Mouse (Mus musculus) common myeloid progenitor, adult 5-6 weeks (primary cell): ENCODE measurements at regions not wholly inside any gene's neighbourhood (a gene's known extent, or its start where the extent isn't known, plus 50 kb on each side); places are given as distances from the start of the nearest gene placed in this dataset.

Source experiments
- ATAC-seq: replicated peaks from 2 replicates; pipeline ENCODE4 v1.8.0; 2016; ENCODE audit warnings: low read depth, mild to moderate bottlenecking, moderate TSS enrichment, inconsistent platforms; ENCODE audit not compliant: poor library complexity, severe bottlenecking

DNA sequence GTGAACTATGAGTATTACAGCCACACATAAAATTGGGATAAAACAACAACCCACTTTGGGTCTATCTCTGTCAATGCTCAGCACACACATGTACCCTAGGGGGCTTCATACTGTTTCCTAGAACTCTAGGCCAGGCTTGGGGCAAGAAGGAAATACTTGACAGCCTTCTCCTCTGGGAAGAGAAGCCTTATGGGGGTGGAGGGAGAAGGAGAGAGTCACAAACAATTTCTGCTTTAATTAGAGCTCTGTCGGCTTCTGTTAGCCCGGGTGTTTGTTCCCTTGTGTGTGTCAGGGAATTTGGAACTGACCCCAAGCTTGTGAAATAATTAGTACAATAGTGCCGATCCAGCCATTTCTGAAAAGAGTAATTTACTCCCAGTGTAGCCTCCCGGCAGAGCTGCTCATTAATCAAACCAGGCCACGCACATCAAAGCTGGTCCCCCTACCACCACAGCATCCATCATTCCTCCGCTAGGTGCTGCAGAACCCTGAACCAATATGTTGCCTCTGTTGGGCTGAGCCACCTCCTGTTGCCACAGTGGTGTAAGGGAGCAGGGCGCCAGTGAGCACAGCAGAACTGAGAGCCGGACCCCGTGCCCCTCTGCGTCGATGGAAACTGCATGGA, 307.3 kb downstream of the Tmem114 start:
- no peak for ATAC-seq

GRCm38 (mm10) chr16:8111329-8112116, 313.4 kb downstream of the Tmem114 start:
- no peak for ATAC-seq

GRCm38 (mm10) chr16:8108141-8109122, 316.5 kb downstream of the Tmem114 start:
- no peak for ATAC-seq

DNA sequence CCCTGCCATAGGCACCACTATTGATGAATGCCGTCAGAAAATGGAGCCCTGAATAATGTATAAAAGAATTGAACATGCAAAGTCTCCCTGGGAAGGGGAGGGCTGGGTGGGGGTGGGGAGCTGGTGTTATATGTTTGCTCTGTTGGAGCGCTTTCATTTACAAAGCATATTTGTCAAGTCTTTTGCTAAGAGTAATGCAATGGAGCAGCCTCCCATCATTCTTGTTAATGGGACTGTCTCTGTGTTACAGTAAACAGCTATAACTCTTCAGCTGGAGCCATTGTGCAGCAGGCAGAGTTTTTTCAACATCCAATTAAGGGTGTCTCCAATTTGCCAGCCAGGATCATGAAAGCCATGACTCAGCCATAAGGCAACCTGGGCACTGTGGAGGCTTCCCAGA, 345.9 kb downstream of the Tmem114 start:
- no peak for ATAC-seq

GRCm38 (mm10) chr16:8078461-8078860, 346.5 kb downstream of the Tmem114 start:
- ATAC-seq, result no peak

DNA sequence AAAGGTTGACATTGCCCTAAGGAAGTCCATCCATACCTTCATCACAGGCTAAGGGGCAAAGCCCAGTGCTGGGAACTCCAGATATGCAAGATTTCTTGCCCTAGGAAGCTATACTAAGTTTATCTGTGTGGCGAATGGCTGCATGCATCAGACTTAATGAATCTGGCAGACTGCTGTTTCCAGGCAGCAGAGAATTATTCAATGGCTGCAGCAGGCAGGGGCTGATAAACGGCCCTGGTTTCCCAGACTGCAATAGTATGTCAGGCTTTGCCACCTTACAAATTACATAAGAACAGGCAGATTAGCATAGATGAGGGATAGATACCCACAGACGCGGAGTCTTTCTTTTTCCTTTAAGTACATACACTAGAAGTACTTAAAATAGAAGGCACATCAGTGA, 350.2 kb downstream of the Tmem114 start:
- no peak for ATAC-seq

- ATAC-seq, result no peak
Observed at GRCm38 (mm10) chr16:8053936-8054335, 371.0 kb downstream of the Tmem114 start.

- no peak for ATAC-seq
Observed at GRCm38 (mm10) chr16:8008966-8009365, 416.0 kb downstream of the Tmem114 start.

DNA sequence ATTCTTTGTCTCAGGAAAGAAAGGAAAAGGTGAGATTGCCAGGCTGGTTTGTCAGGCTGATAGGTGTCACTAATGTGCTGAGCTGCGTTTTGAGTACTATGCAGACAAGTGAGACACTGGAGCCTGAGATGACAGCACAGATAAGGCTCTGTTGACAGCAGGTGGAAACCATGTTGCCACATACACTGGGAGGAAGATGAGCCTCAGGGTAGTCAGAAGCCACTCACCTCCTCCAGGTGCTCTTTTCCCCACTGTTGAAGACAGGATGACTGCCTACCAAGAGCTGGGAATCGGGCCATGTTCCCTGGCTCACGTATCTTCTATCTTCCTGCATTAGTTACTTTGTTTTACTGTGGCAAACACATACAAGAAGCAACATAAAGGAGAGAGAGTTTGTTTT, 418.3 kb downstream of the Tmem114 start:
- no peak for ATAC-seq

DNA sequence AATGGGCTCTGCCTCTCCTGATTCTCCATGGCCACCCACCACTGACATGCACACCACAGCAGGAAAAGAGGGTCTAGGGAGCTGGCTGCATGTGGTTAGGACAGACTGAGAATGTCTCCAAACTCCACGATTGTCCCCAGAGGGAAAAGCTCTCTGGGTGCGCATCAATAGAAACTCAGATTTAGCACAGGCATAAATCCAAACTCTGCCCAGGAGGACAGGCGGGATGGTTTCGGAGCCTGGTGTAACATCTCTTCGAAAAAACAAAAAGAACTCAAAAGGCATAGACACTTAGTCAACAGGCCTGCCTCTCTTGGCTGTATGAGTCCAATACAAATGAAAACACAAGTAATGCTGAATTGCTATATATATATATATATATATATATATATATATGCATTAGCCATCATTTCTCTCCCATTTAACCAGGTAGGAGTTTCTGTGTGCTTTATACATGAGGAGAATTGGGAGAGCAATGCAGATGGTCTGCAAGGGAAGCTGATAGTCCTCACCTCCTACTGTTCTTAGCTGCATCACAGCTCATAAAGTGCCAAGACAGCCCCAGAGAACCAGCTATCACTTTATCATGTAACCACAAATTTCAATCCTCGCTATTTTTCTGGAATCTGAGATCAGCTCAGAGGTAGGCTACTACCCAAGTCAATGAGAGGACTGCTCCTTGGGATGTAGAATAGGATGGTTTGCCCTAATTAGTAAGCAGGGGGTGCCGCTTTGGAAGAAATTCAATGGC, 422.4 kb downstream of the Tmem114 start:
- no peak for ATAC-seq

- no peak for ATAC-seq
Observed at GRCm38 (mm10) chr16:7982816-7983215, 442.1 kb downstream of the Tmem114 start.

DNA sequence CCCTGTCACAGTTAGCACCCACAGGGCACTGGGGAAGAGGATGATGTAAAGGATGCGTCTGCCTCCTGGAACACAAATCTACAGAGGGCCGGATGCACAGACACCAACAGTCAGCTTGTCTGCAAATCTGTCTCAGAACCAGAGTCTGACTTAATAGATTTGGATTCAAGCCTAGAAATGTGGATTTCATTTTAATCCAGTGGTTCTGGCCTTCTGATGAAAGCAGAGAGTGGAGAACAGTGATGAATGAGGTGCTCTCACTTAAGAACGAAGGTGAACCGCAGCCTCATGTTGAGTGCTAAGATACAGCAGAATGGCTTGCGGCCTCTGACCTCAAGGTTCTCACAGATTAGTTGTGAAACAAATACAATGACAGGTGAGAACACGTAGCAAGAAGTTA, 446.5 kb downstream of the Tmem114 start:
- ATAC-seq, result no peak

- ATAC-seq, result no peak
Observed at GRCm38 (mm10) chr16:7951616-7952015, 473.3 kb downstream of the Tmem114 start.

- ATAC-seq, result no peak
Observed at GRCm38 (mm10) chr16:7942333-7942732, 482.6 kb downstream of the Tmem114 start.

GRCm38 (mm10) chr16:7937167-7937566, 487.8 kb downstream of the Tmem114 start:
- no peak for ATAC-seq

GRCm38 (mm10) chr16:7932322-7932721, 492.6 kb downstream of the Tmem114 start:
- ATAC-seq, result no peak

- ATAC-seq, result no peak
Observed at GRCm38 (mm10) chr16:7931676-7932075, 493.3 kb downstream of the Tmem114 start.

DNA sequence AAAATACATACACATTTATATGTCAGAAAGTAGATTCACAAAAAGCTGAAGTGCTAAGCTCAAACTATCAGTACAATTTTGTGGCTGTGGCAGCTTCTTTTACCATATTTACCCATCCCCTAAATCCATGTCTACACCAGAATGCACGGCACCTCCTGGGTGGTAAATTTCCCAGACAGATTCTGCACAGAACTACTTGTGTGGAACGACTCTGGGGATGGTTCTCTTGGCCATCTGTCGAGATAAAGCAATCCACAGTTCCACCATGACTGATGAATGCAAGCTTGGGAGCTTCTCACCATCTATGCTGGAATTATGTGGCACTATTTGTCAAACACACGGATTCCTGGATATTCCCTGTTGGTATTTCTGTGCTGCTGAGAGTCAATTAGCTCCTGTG, 495.8 kb downstream of the Tmem114 start:
- ATAC-seq, result no peak

- ATAC-seq, result 0 out of 2 replicates have a peak, but pooled peaks have one; percentile 29
Observed at GRCm38 (mm10) chr16:7928391-7928935, 496.5 kb downstream of the Tmem114 start.

- 0 out of 2 replicates have a peak, but pooled peaks have one; percentile 32 for ATAC-seq
Observed at GRCm38 (mm10) chr16:7927756-7928155, 497.2 kb downstream of the Tmem114 start.
